Mouse (Mus musculus): ENCODE results near the gene Matn1.

The Matn1 gene

DNA sequence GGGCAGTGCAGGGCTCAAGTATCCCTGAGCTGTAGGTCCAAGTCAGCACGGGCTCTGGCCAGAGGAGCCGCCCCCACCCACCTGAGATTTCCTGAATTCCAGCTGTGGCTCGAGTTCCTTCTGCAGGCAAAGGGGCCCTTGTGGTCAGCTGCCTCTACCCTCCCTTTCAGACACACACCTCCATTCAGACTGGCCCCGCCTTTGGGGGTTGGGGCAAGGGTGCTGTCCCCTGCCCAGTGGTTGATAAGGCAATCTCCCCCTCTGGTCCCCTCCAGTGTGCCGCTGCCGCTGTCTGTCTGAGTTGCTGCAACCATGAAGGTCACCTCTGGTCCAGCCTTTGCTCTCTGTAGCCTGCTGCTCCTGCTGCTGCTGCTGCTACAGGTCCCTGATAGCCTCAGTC lies at the start of gene Matn1:
Gene Matn1 (plus strand): TSS at position 274 of the 400 bp plus-strand sequence.
- no peak for DNase-seq (ENCODE audit: low spot score)

DNA sequence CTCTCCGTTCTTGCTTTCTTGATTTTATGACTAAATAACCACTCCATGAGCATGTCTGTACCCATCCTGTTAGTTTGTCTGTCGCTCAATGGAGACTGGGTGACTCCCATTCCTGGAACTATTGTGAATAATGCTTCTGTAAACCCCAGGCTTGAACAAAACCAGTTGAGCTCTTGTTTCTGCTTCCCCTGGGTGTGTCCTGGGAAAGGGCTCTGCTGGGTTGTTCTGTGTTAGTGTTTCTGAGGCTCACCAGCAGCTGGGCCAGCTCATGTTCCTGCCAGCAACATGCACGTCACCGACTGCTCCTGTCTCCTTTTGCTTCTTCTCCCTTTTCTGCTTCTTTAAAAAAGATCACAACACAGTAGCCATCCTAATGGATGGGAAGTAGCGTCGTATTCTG lies 48.5 kb upstream of the Matn1 start:
- no peak for DNase-seq (ENCODE audit: low spot score)

GRCm38 (mm10) chr4:130896372-130896771 lies 47.8 kb upstream of the Matn1 start:
- DNase-seq (ENCODE audit: low spot score) = peak; percentile 35

- no peak for DNase-seq (ENCODE audit: low spot score)
Observed at GRCm38 (mm10) chr4:130899383-130899781, 44.8 kb upstream of the Matn1 start.

- no peak for DNase-seq (ENCODE audit: low spot score)
Observed at GRCm38 (mm10) chr4:130899782-130900427, 44.3 kb upstream of the Matn1 start.

DNA sequence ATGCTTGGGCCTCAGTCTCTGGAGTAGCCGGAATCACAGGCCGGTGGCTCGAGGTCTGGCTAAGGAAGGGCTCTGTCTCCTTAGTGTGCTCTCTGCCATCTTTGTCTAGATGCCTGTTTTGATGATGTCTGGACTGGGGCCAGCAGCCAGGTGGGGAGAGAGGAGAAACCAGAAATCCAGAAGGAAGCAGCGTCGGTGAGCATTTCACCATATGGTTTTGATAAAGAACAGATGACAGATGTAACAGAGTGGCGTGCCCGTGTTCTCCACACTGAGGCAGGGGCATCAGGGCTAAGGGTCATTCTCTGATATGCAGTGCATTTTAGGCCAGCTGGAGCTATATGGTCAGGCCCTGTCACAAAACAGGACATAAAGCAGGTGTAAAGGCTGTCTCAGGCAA lies 43.4 kb upstream of the Matn1 start:
- DNase-seq (ENCODE audit: low spot score) = no peak

GRCm38 (mm10) chr4:130902289-130902781 lies 41.9 kb upstream of the Matn1 start:
- DNase-seq (ENCODE audit: low spot score) = no peak

GRCm38 (mm10) chr4:130905025-130905424 lies 39.2 kb upstream of the Matn1 start:
- no peak for DNase-seq (ENCODE audit: low spot score)

GRCm38 (mm10) chr4:130905882-130906281 lies 38.3 kb upstream of the Matn1 start:
- DNase-seq (ENCODE audit: low spot score) = no peak

- peak; percentile 61 for DNase-seq (ENCODE audit: low spot score)
Observed at GRCm38 (mm10) chr4:130906296-130906695, 37.9 kb upstream of the Matn1 start.

DNA sequence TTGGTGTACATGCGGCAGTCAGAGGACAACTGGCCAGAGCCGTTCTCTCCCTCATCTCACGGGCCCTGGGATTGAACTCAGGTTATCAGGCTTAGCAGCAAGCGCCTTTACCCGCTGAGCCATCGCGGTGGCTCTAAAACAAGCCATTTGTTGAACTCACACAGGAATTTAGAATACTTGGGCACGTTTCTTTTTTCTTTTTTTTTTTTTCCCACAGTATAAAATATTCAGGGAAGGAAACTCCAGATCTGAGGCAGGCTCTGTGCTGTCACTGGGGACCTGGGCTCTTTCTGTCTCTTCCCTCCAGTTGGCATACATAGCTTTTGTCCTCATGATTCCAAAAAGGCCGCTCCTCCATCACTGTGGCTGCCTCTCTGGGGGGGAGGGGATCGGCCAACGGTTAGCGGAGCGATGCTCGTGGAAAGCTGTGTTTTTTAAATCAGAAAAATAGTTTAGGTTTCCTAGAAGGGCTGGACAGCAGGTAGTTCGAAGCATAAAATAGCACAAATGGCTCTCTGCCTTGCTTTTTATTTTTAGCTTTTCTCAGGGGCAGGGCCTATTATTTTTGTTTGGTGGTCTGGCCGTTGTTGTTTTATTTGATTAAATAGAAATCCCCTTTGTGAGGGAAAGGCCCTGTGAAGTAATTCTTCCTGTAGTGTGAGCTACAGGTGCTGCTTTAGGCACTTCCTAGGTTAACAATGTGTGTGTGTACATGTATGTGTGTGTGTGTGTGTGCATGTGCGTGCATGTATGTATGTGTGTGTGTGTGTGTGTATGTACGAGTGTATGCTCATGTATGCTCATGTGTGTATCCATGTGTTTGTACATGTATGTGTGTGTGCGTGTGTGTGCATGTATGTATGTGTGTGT lies 36.8 kb upstream of the Matn1 start:
- DNase-seq (ENCODE audit: low spot score) = no peak

DNA sequence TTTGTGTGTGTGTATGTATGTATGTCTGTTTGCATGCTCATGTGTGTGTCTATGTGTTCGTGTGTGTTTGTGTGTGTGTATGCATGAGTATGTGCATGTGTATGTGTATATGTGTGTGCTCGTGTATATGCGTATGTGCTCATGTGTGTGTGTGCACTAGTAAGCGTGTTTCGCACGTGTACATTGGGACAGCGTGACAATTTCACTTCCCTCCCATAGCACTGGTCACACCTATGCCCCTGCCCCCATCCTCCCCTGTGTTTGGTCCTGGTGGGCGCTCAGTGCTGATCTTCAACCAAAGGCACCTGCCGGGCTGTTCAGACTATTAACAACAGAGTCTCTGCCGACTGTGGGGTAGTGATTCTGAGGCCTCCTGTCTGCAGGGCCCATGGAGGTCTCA lies 36.1 kb upstream of the Matn1 start:
- no peak for DNase-seq (ENCODE audit: low spot score)

DNA sequence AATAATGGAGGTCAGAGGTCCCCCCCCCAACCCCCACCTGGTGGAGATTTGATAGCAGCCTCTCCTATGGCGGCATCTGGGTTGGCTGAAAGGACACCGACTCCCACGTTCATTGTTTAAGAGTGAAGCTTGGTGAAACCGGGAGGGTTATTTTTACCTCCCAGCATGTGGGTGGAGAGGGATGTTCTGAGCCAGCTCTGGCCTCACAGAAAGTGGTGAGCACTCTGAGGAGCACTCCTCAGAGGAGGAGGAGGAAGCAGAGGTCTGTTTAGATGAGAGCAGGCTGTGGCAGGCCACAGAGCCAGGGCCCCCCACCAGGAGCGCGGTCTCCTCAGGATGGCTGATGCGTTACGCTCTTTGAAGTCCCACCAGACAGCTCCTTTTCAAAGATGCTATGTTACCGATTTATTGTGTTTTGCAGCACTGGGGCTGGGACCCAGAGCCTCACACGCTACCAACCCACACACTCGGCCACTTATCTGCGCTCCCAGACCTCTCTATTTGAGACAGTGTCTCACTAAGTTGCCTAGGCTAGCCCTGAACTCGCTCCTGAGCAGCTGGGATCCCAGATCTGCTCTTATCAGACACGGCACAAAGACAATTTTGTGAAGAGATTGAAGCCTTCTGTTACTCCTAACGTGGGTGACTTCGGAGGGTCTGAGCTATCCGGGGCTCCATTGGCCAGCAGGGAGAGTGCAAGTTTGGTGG lies 34.9 kb upstream of the Matn1 start:
- DNase-seq (ENCODE audit: low spot score) = no peak

GRCm38 (mm10) chr4:130910666-130911065 lies 33.5 kb upstream of the Matn1 start:
- DNase-seq (ENCODE audit: low spot score) = no peak

DNA sequence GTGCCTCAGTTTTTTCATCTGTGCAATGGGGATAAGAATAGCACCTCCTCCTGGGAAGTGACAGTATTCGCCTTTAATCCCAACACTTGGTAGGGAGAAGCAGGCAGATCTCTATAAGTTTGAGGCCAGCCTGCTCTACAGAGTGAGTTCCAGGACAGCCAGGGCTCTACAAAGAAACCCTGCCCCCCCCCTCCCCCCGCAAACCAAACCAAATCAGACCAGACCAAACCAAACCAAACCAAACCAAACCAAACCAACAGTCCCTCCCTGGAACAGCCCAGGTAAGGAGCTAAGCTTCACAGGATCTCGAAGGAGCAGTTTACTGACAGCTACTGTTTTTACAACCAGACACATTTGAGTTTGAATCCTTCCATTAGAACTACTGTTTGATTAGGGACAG lies 31.6 kb upstream of the Matn1 start:
- no peak for DNase-seq (ENCODE audit: low spot score)

- no peak for DNase-seq (ENCODE audit: low spot score)
Observed at GRCm38 (mm10) chr4:130913077-130913476, 31.1 kb upstream of the Matn1 start, which contains the start of gene Laptm5. TSS of gene Laptm5 (plus strand) at chr4:130913125.

DNA sequence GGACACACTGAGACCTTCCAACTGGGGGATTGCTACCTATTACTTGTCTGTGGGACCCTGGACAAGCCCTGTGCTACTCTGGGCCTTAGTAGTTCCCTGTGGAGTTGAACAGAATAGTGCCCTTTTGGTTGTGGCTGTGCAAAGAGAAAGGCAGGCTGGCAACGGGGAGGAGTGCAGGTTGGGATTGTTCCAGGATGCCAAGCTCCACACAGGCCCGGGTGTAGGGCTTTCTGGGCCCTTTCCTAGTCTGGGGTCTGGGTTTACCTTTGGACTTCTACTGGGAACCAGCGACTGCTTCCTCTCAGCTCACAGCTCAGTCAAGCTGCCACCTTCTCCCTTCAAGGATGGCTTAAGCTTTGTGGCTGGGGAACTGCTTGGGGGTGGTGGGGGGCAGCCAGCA lies 30.7 kb upstream of the Matn1 start:
- no peak for DNase-seq (ENCODE audit: low spot score)

DNA sequence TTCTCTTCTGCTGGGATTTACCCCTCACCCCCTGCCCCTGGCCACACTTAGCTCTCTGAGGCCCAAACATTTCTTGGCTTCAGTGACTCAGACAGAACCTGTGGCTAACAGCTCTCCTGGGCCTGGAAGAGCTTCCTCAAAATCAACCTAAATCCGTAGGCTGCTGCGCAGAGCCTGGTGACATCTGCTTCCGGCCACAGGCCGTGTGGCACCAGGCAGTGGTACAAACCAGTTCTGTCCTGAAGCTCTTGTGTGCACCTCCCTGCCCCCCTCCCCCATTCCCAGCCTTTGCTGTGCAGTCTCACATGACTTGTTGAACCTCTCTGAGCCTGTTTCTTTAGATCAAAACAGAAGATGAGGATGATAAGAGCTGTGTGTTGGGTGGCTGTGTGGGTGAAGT lies 30.2 kb upstream of the Matn1 start:
- no peak for DNase-seq (ENCODE audit: low spot score)

GRCm38 (mm10) chr4:130914527-130914926 lies 29.7 kb upstream of the Matn1 start:
- DNase-seq (ENCODE audit: low spot score) = no peak

DNA sequence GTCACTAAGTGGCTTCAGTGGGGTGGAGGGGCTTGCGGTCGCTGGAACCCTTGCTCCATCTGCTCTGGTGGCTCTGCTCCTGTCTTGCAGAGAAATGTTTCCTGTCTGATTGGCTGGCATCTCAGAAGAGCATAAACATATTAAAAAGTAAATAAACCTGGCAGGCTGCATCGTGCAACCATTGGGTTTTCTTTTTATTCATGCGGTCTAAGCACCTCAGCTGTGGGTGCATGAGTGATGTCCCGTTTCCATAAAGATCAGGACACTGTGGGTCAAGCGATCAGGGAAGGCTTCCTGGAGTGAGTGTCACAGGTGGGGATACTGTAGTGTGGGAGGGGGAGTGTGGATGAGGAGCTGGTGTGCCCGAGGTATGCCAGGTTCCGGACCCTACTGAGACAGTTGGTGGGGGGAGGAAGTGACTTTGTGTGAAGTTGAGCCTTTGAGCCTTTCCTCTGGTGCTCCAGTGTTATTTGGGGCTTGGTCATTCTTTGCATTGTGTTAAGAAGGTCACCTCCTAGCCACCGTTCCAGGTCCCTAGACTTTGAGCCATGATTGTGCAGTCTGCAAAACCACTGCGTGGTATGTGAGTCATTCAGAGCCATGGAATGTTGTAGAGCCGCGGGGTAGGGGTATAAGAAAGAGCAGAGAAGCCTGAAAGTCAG lies 29.0 kb upstream of the Matn1 start:
- no peak for DNase-seq (ENCODE audit: low spot score)

- no peak for DNase-seq (ENCODE audit: low spot score)
Observed at GRCm38 (mm10) chr4:130915668-130916035, 28.5 kb upstream of the Matn1 start.

GRCm38 (mm10) chr4:130916639-130917038 lies 27.5 kb upstream of the Matn1 start:
- DNase-seq (ENCODE audit: low spot score) = no peak

Measured in ovary, postnatal 36 days (tissue).